Mouse (Mus musculus) ES-Bruce4 (cell line): ENCODE measurements at regions not wholly inside any gene's neighbourhood (a gene's known extent, or its start where the extent isn't known, plus 50 kb on each side); places are given as distances from the start of the nearest gene placed in this dataset.
A peak's percentile ranks its signal among the peaks of the same experiment; 100 is the strongest.

Experiments used
- H3K27ac ChIP-seq: 2 replicates; pipeline ENCODE4 v1.5.1; 2012; ENCODE audit warnings: low read length, inconsistent platforms; ENCODE audit not compliant: insufficient read depth
- H3K27me3 ChIP-seq: 2 replicates; pipeline ENCODE4 v1.6.1; 2012; ENCODE audit warnings: mild to moderate bottlenecking, low read length, inconsistent platforms; ENCODE audit not compliant: control insufficient read depth, poor library complexity, insufficient read depth, severe bottlenecking
- H3K36me3 ChIP-seq: 2 replicates; pipeline ENCODE4 v1.6.1; 2012; ENCODE audit warnings: inconsistent platforms, mild to moderate bottlenecking, low read length, moderate library complexity; ENCODE audit not compliant: control insufficient read depth, poor library complexity, insufficient read depth, severe bottlenecking
- H3K4me1 ChIP-seq: one replicate; pipeline ENCODE4 v1.8.1; 2011; ENCODE audit warnings: low read length; ENCODE audit not compliant: control insufficient read depth, insufficient read depth
- H3K4me3 ChIP-seq: 2 replicates; pipeline ENCODE4 v1.5.1; 2011; ENCODE audit warnings: low read depth, mild to moderate bottlenecking, low read length
- H3K9ac ChIP-seq: 2 replicates; pipeline ENCODE4 v1.6.1; 2012; ENCODE audit warnings: low read depth, mild to moderate bottlenecking, inconsistent platforms; ENCODE audit not compliant: poor library complexity, severe bottlenecking
- H3K9me3 ChIP-seq: replicated peaks from 2 replicates; pipeline ENCODE4 v1.6.1; 2012; ENCODE audit warnings: mild to moderate bottlenecking, low read length, inconsistent platforms; ENCODE audit not compliant: control insufficient read depth, poor library complexity, insufficient read depth, severe bottlenecking
- CTCF ChIP-seq: IDR thresholded peaks from one replicate; pipeline ENCODE4 v1.8.1; 2011; ENCODE audit warnings: low read depth, low read length
- EP300 ChIP-seq: IDR thresholded peaks from 2 replicates; pipeline ENCODE4 v1.6.1; 2011; ENCODE audit warnings: low read depth, low read length; ENCODE audit not compliant: insufficient read depth
- POLR2A ChIP-seq: IDR thresholded peaks from one replicate; pipeline ENCODE4 v1.8.1; 2011; ENCODE audit warnings: low read length; ENCODE audit not compliant: insufficient read depth

DNA sequence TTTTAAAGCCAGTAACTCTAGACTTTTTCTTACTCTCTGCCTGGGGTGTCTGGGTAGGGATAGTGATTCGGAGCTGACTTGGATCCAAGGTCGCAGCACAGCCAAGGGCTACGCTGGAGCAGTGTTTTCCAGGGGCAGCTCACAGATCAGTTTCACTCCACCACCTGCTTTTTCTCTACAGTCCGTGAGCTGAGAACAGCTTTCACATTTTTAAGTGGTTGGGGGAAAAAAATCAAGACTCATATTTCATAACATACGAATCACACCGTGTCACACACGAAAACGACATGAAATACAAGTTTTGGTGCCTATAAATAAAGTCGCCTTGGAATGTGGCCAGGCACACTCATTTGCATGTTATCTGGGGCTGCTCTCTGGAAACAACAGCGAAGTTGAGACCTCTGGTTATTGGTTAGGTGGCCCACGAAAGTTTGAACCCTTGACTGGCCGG, 373.5 kb upstream of the Jarid2 start:
- Histone ChIP-seq H3K9me3 (no peaks in the 10 kb centered on the region), H3K9ac (no peak overlapping the region), H3K27ac (no peak overlapping the region), H3K4me1 (peaks cover 2% of the 10 kb centered on the region), H3K27me3 (no peaks in the 10 kb centered on the region), H3K36me3 (no peaks in the 10 kb centered on the region), H3K4me3 (no peak overlapping the region)
- no peak for TF ChIP-seq POLR2A
- no peak for TF ChIP-seq EP300
- TF ChIP-seq CTCF, result no peak

DNA sequence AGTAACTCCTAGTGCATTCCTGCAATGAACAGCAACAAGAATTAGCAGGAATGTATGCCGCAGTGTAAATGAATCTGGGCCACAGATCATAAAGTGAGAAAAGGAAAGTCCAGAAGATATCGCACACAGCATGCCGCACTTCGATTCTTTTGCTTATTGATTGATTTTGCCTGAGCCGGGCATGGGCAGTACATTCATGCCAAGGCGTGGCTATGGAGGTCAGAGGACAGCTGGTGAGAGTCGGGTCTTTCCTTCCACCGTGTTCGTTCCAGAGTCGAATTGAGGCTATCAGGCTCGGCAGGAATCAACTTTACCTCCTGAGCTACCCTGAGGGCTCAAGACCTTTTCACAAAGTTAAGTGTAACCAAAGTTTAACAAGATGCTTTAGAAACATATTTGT, 372.3 kb upstream of the Jarid2 start:
- no peaks in the 10 kb centered on the region for H3K36me3 ChIP-seq
- TF ChIP-seq POLR2A (no peak), CTCF (no peak)
- H3K4me3 ChIP-seq, result no peak overlapping the region
- peaks cover 2% of the 10 kb centered on the region for H3K4me1 ChIP-seq
- no peak overlapping the region for H3K9ac ChIP-seq
- no peak overlapping the region for H3K27ac ChIP-seq
- H3K27me3 ChIP-seq, result no peaks in the 10 kb centered on the region
- no peaks in the 10 kb centered on the region for H3K9me3 ChIP-seq

- TF ChIP-seq EP300, result no peak
- TF ChIP-seq POLR2A, result no peak
- no peak for TF ChIP-seq CTCF
- no peaks in the 10 kb centered on the region for H3K27me3 ChIP-seq
- no peak overlapping the region for H3K9ac ChIP-seq
- H3K27ac ChIP-seq, result no peak overlapping the region
- no peaks in the 10 kb centered on the region for H3K36me3 ChIP-seq
- no peaks in the 10 kb centered on the region for H3K9me3 ChIP-seq
- H3K4me1 ChIP-seq, result peaks cover 2% of the 10 kb centered on the region
- H3K4me3 ChIP-seq, result no peak overlapping the region
These were observed 369.9 kb upstream of the Jarid2 start for GRCm38 (mm10) chr13:44359344-44359743.

GRCm38 (mm10) chr13:44360016-44360415, 369.3 kb upstream of the Jarid2 start:
- Histone ChIP-seq H3K9me3 (no peaks in the 10 kb centered on the region), H3K27ac (no peak overlapping the region), H3K4me1 (peaks cover 2% of the 10 kb centered on the region), H3K27me3 (no peaks in the 10 kb centered on the region), H3K4me3 (no peak overlapping the region), H3K9ac (no peak overlapping the region), H3K36me3 (no peaks in the 10 kb centered on the region)
- TF ChIP-seq EP300, result no peak
- no peak for TF ChIP-seq POLR2A
- no peak for TF ChIP-seq CTCF

DNA sequence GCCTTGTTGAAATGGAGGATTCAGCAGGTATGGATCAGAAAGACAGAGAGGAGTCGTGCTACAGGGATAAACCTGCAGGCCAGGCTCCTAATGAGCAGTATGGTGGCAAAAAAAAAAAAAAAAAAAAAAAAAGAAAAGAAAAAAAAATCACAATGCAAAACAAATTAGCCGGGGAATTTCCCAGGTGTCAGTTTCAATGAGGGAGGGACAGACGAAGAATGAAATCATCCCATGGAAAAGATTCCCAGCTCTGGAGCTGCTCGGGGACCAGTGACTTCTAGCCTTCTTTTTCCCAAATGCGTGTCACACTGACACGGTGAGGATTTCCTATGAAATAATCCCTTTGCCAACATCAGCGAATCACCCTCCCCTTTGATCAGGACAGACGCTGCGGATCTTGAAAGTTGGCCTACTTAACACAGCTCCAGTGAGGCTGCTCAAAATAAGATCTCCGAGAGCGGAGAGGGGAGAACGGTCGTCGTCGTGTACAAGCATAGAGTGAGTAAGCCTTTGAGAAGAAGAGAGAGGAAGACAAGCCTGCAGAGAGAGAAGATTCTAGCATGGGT, 368.5 kb upstream of the Jarid2 start:
- H3K27ac ChIP-seq, result no peak overlapping the region
- H3K9me3 ChIP-seq, result no peaks in the 10 kb centered on the region
- peaks cover 2% of the 10 kb centered on the region for H3K4me1 ChIP-seq
- TF ChIP-seq CTCF (no peak), POLR2A (no peak), EP300 (no peak)
- H3K27me3 ChIP-seq, result no peaks in the 10 kb centered on the region
- no peak overlapping the region for H3K9ac ChIP-seq
- H3K36me3 ChIP-seq, result no peaks in the 10 kb centered on the region
- no peak overlapping the region for H3K4me3 ChIP-seq

DNA sequence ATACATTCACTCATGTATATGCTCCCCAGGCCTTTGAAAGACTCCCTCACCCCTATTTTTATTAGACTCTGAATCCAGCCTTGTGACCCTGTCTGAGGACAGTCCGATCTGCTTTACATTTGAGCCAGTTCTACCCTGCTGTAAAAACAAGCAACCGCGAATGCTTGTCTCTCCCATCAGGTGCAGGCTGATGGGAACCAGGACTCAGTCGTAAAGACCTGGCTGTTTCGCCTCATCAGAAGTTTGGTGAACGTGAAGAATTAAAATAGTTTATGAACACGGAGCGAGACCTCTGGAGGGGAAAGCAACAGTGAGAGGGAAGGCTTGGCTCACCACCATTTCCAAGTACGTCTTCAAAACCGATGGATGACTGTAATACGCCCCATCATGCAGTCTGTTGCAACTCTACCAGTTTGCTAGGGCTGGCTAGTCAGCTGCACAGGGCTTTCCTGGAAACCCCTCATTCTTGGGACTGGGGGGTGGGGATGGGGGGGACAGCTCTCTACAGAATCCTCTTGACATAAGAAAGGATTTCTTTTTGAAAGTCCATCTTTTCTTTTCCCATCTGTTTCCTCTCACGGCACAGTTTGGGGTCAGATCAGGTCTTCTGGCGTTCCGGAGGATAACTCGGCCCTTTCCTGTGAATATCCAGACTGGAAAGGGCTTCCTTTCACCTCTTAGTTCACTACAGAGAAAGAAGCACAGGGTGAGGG, 366.8 kb upstream of the Jarid2 start:
- Histone ChIP-seq H3K9ac (no peak overlapping the region), H3K36me3 (no peaks in the 10 kb centered on the region), H3K27me3 (no peaks in the 10 kb centered on the region), H3K9me3 (no peaks in the 10 kb centered on the region), H3K27ac (peak overlapping the region; percentile 29), H3K4me3 (no peak overlapping the region), H3K4me1 (peaks cover 2% of the 10 kb centered on the region)
- 0 out of 2 replicates have a peak, but pooled peaks have one; percentile 3 for TF ChIP-seq EP300
- no peak for TF ChIP-seq CTCF
- TF ChIP-seq POLR2A, result no peak
